Mouse (Mus musculus) lung, postnatal 0 days (tissue): ENCODE measurements around the gene Gas2l2.

ENCODE experiments used
- CTCF ChIP-seq: IDR thresholded peaks from 2 replicates; pipeline ENCODE4 v1.5.1; 2016; ENCODE audit warnings: antibody characterized with exemption, mild to moderate bottlenecking
- EP300 ChIP-seq: IDR thresholded peaks from 2 replicates; pipeline ENCODE4 v1.6.1; 2016; ENCODE audit warnings: antibody characterized with exemption, mild to moderate bottlenecking, control low read depth

GRCm38 (mm10) chr11:83393062-83393461 is 36.2 kb downstream of the Gas2l2 start:
- TF ChIP-seq CTCF, result no peak
- no peak for TF ChIP-seq EP300
